Mouse (Mus musculus): Measurements from ENCODE around the gene Crebzf. TPM values are rescaled to one million over a fixed set of nuclear protein-coding genes. Genes with fewer than 3 reads are reported as not detected.

Crebzf gene
- total RNA-seq (2014; rRNA removed) = 89.3 and 92.8 TPM in 2 replicates
- polyA plus RNA-seq (2015; fragmentation: Nextera tagmentation; extraction: Ambion mirVana) = 22.0 and 24.5 TPM in 2 replicates

DNA sequence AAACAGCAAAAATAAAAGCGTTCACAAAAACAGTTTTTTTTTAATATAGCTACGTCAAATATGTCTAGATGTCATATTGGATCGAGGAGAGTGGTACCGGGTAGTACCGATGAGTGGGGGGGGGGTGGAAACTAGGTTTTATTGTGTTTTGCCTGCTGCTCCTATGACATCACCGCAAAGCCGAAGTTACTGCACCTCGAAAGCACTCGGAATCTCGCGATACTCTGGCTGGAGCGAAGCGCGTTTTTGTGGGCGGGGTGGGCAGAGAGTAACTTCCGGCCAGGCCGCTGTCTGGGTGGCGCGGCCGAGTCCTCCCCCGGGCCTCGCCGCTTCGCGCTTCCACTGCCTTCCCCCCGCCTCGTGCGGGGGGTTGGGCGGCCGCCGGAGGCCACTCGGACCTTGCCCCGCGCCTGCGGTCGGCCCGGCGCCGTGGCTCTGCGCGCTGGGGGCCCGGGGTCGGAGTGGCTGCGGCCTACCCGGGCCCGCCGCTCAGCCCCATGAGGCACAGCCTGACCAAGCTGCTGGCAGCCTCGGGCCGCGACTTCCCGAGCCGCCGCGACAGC is at the start of gene Crebzf:
Crebzf (plus strand) TSS at position 212 of the 563 bp plus-strand sequence.
- WGBS = under 1% methylated on average over 51 of the region's 54 CpGs
- peak within 1 kb of the TSS; percentile 99 for H3K4me3 ChIP-seq (ENCODE audit: low read depth, low read length)
- ATAC-seq (ENCODE audit: low FRiP score) = peak; percentile 98
- H3K4me2 ChIP-seq (ENCODE audit: low read depth, low read length, poor library complexity, severe bottlenecking) = peak within 1 kb of the TSS; percentile 79
- no peaks in the 10 kb centered on the region for H3K27me3 ChIP-seq (ENCODE audit: insufficient read depth, low read length)
- DNase-seq (ENCODE audit: low spot score) = peak; percentile 99
- no peaks in the 10 kb centered on the region for H3K36me3 ChIP-seq (ENCODE audit: insufficient read depth, low read length)
- no peaks in the 10 kb centered on the region for H3K9me3 ChIP-seq (ENCODE audit: low read length)
- H3K4me1 ChIP-seq (ENCODE audit: insufficient read depth, low read length) = no peaks in the 10 kb centered on the region
- peak within 1 kb of the TSS; percentile 99 for H3K9ac ChIP-seq (replicated peaks; ENCODE audit: low read length, poor library complexity, severe bottlenecking)
- TF ChIP-seq CTCF (IDR thresholded peaks at IDR 0.05) = no peak
- peak within 1 kb of the TSS; percentile 98 for H3K27ac ChIP-seq (ENCODE audit: low read depth, low read length)

DNA sequence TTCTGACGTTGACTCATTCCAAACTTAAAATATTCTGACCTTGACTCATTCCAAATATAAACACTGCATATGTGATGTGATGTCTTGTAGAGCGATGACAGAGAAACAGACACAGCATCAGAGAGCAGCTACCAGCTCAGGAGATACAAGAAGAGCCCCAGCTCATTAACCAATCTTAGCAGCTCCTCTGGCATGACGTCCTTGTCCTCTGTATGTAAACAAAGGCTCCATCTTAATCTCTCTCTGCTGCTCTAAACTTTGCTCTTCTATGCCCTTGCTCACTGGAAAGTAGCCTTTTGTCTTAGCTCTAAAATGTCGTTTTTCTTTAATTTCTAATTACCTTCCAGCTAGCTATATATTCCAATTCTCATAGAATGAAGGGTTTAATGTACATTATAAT is 47.5 kb upstream of the Crebzf start:
- WGBS = 56% methylated on average over 4 of the region's 4 CpGs
- no peak for TF ChIP-seq CTCF (IDR thresholded peaks at IDR 0.05)
- ATAC-seq (ENCODE audit: low FRiP score) (no peak), DNase-seq (ENCODE audit: low spot score) (no peak)
- Histone ChIP-seq H3K27ac (ENCODE audit: low read depth, low read length) (no peak overlapping the region), H3K27me3 (ENCODE audit: insufficient read depth, low read length) (no peaks in the 10 kb centered on the region), H3K9ac (replicated peaks; ENCODE audit: low read length, poor library complexity, severe bottlenecking) (no peak overlapping the region), H3K4me2 (ENCODE audit: low read depth, low read length, poor library complexity, severe bottlenecking) (no peak overlapping the region), H3K9me3 (ENCODE audit: low read length) (no peaks in the 10 kb centered on the region), H3K36me3 (ENCODE audit: insufficient read depth, low read length) (no peaks in the 10 kb centered on the region), H3K4me3 (ENCODE audit: low read depth, low read length) (no peak overlapping the region), H3K4me1 (ENCODE audit: insufficient read depth, low read length) (no peaks in the 10 kb centered on the region)

DNA sequence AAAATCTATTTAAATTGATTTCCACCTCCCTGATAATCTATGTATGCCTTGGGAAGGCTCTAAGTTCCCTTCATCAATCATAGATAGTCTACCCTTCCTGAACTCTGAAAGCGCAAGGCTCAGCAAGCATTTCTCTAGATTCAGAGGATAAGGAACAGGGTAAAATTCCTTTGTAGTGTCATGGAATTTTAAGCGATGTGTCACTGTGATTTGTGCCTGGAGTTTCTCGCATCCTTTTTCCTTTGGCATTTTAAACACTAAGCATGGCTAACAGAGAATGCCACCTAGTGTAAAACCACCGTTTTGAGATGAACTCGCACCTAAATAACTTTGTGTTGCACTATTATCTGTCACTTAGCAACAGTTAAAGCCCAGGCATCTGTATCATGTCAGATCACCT is 46.6 kb upstream of the Crebzf start:
- Histone ChIP-seq H3K9me3 (ENCODE audit: low read length) (no peaks in the 10 kb centered on the region), H3K4me1 (ENCODE audit: insufficient read depth, low read length) (no peaks in the 10 kb centered on the region), H3K4me2 (ENCODE audit: low read depth, low read length, poor library complexity, severe bottlenecking) (no peak overlapping the region), H3K9ac (replicated peaks; ENCODE audit: low read length, poor library complexity, severe bottlenecking) (no peak overlapping the region), H3K4me3 (ENCODE audit: low read depth, low read length) (no peak overlapping the region), H3K27ac (ENCODE audit: low read depth, low read length) (no peak overlapping the region), H3K27me3 (ENCODE audit: insufficient read depth, low read length) (no peaks in the 10 kb centered on the region), H3K36me3 (ENCODE audit: insufficient read depth, low read length) (no peaks in the 10 kb centered on the region)
- no peak; the same call in 1 of the 2 replicates for TF ChIP-seq CTCF (IDR thresholded peaks at IDR 0.05)
- no peak for ATAC-seq (ENCODE audit: low FRiP score)
- no peak for DNase-seq (ENCODE audit: low spot score)
- 53% methylated on average over 5 of the region's 5 CpGs for WGBS

DNA sequence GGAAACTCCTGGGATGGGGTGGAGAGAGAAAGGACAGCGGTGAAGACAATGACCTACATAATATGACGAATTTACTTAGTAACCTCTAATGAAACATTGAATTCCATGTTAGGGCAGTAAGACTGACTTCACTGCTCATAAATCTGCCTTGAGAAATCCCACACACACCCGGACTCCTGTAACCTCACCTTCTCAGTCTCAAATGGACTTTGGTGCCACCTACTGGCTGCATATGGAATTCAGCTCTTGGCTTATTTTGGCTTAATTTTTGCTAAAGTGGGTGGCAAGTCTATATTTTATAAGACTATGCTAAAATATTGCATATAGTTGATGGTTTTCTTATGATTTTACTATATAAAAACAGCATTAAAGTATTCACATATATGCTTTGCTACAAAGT is 32.6 kb upstream of the Crebzf start:
- no peaks in the 10 kb centered on the region for H3K36me3 ChIP-seq (ENCODE audit: insufficient read depth, low read length)
- WGBS = 49% methylated on average over 3 of the region's 3 CpGs
- DNase-seq (ENCODE audit: low spot score) = peak; percentile 66
- TF ChIP-seq CTCF (IDR thresholded peaks at IDR 0.05) = peak; percentile 90
- no peaks in the 10 kb centered on the region for H3K4me1 ChIP-seq (ENCODE audit: insufficient read depth, low read length)
- H3K4me2 ChIP-seq (ENCODE audit: low read depth, low read length, poor library complexity, severe bottlenecking) = no peak overlapping the region
- no peaks in the 10 kb centered on the region for H3K27me3 ChIP-seq (ENCODE audit: insufficient read depth, low read length)
- no peak for ATAC-seq (ENCODE audit: low FRiP score)
- no peak overlapping the region for H3K9ac ChIP-seq (replicated peaks; ENCODE audit: low read length, poor library complexity, severe bottlenecking)
- no peak overlapping the region for H3K27ac ChIP-seq (ENCODE audit: low read depth, low read length)
- H3K4me3 ChIP-seq (ENCODE audit: low read depth, low read length) = no peak overlapping the region
- no peaks in the 10 kb centered on the region for H3K9me3 ChIP-seq (ENCODE audit: low read length)

DNA sequence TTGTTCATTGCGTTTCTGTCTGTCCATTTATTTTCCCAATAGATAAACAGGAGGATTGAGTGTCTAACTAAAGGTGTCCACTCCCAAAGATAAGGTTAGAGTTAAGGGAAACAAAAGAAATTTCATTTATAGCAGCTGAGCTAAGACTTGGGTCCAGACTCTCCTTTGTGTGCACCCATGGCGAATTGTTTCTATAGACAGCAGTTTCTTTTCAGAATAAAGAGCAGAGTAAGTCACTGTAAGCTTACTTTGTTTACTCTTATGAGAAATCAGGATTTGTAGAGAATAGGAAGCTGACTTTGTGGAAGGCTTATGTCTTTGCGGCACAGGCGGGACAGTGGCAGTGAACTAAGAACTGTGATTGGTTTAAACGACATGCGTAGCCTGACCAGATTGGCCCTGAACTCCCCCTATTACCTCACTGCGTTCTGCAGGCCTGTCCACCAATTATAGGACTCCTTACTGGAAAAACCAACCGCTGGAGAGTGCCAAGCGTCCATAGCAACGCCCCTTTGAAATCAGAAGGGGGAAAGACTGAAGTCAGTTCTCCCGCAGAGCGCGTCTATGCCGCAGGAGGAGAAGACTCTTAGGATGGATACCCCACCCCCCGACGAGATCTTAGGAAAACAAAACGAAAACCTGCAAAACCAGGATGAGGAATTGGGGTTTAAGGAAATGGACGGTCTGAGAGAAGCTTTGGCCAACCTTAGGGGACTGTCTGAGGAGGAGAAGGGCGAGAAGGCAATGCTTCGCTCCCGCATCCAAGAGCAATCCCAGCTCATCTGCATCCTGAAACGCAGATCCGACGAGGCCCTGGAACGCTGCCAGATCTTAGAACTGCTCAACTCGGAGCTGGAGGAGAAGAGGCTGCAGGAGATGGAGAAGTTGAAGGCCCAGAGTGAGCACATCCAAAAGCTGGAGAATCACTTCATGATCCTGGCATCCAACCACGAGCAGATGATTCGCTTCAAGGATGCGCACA is 16.2 kb upstream of the Crebzf start, which contains the start of gene Ccdc89:
Ccdc89 (plus strand) TSS at position 558 of the 982 bp plus-strand sequence.
- ATAC-seq (ENCODE audit: low FRiP score) = peak; percentile 100

More for the DNA sequence above, 16.2 kb upstream of the Crebzf start, which contains the start of gene Ccdc89:
- Histone ChIP-seq H3K27ac (ENCODE audit: low read depth, low read length) (peak within 1 kb of the TSS; percentile 43; the same call in 1 of the 2 replicates), H3K9ac (replicated peaks; ENCODE audit: low read length, poor library complexity, severe bottlenecking) (no peak within 1 kb of the TSS), H3K4me1 (ENCODE audit: insufficient read depth, low read length) (0 out of 2 replicates have a peak, but pooled peaks cover 4% of the 10 kb centered on the region), H3K4me3 (ENCODE audit: low read depth, low read length) (peak within 1 kb of the TSS; percentile 39), H3K27me3 (ENCODE audit: insufficient read depth, low read length) (no peaks in the 10 kb centered on the region), H3K9me3 (ENCODE audit: low read length) (no peaks in the 10 kb centered on the region), H3K36me3 (ENCODE audit: insufficient read depth, low read length) (no peaks in the 10 kb centered on the region), H3K4me2 (ENCODE audit: low read depth, low read length, poor library complexity, severe bottlenecking) (peak within 1 kb of the TSS; percentile 67)
- DNase-seq (ENCODE audit: low spot score) = peak; percentile 96
- WGBS = 16% methylated on average over 29 of the region's 29 CpGs
- TF ChIP-seq CTCF (IDR thresholded peaks at IDR 0.05) = no peak
